Mouse (Mus musculus): ENCODE measurements at regions not wholly inside any gene's neighbourhood (a gene's known extent, or its start where the extent isn't known, plus 50 kb on each side); places are given as distances from the start of the nearest gene placed in this dataset.

GRCm38 (mm10) chr2:148161966-148162365 lies 115.2 kb upstream of the Foxa2 start:
- WGBS, result 3% methylated on average over 1 of the region's 1 CpGs

GRCm38 (mm10) chr2:148162562-148162961 lies 115.8 kb upstream of the Foxa2 start:
- no peak overlapping the region for H3K27ac ChIP-seq (ENCODE audit: low read length)
- H3K36me3 ChIP-seq (ENCODE audit: control insufficient read depth, insufficient read depth), result no peaks in the 10 kb centered on the region
- H3K27me3 ChIP-seq (replicated peaks; ENCODE audit: control insufficient read depth, insufficient read depth, low read length), result no peaks in the 10 kb centered on the region
- H3K4me2 ChIP-seq (ENCODE audit: low read length), result no peak overlapping the region
- 75% methylated on average over 1 of the region's 1 CpGs for WGBS
- no peak overlapping the region for H3K4me3 ChIP-seq (replicated peaks; ENCODE audit: low read length)
- H3K9me3 ChIP-seq (ENCODE audit: control insufficient read depth, low read length), result no peaks in the 10 kb centered on the region
- no peaks in the 10 kb centered on the region; the same call in 1 of the 2 replicates for H3K4me1 ChIP-seq (replicated peaks; ENCODE audit: control insufficient read depth, insufficient read depth, low read length)
- H3K9ac ChIP-seq (replicated peaks; ENCODE audit: low read depth, low read length), result no peak overlapping the region
- ATAC-seq, result no peak

More at GRCm38 (mm10) chr2:148161966-148162365, 115.2 kb upstream of the Foxa2 start:
- Histone ChIP-seq H3K27me3 (replicated peaks; ENCODE audit: control insufficient read depth, insufficient read depth, low read length) (no peaks in the 10 kb centered on the region), H3K36me3 (ENCODE audit: control insufficient read depth, insufficient read depth) (no peaks in the 10 kb centered on the region), H3K4me1 (replicated peaks; ENCODE audit: control insufficient read depth, insufficient read depth, low read length) (no peaks in the 10 kb centered on the region; the same call in 1 of the 2 replicates), H3K9me3 (ENCODE audit: control insufficient read depth, low read length) (no peaks in the 10 kb centered on the region), H3K4me2 (ENCODE audit: low read length) (no peak overlapping the region), H3K27ac (ENCODE audit: low read length) (no peak overlapping the region), H3K9ac (replicated peaks; ENCODE audit: low read depth, low read length) (no peak overlapping the region), H3K4me3 (replicated peaks; ENCODE audit: low read length) (no peak overlapping the region)
- no peak for ATAC-seq

- no peaks in the 10 kb centered on the region for H3K36me3 ChIP-seq (ENCODE audit: control insufficient read depth, insufficient read depth)
- 81% methylated on average over 4 of the region's 4 CpGs for WGBS
- H3K9ac ChIP-seq (replicated peaks; ENCODE audit: low read depth, low read length), result no peak overlapping the region
- H3K27me3 ChIP-seq (replicated peaks; ENCODE audit: control insufficient read depth, insufficient read depth, low read length), result no peaks in the 10 kb centered on the region
- H3K4me1 ChIP-seq (replicated peaks; ENCODE audit: control insufficient read depth, insufficient read depth, low read length), result no peaks in the 10 kb centered on the region
- ATAC-seq, result no peak
- no peaks in the 10 kb centered on the region for H3K9me3 ChIP-seq (ENCODE audit: control insufficient read depth, low read length)
- no peak overlapping the region for H3K4me2 ChIP-seq (ENCODE audit: low read length)
- no peak overlapping the region for H3K4me3 ChIP-seq (replicated peaks; ENCODE audit: low read length)
- H3K27ac ChIP-seq (ENCODE audit: low read length), result no peak overlapping the region
These were observed 124.3 kb upstream of the Foxa2 start for GRCm38 (mm10) chr2:148171113-148171512.

DNA sequence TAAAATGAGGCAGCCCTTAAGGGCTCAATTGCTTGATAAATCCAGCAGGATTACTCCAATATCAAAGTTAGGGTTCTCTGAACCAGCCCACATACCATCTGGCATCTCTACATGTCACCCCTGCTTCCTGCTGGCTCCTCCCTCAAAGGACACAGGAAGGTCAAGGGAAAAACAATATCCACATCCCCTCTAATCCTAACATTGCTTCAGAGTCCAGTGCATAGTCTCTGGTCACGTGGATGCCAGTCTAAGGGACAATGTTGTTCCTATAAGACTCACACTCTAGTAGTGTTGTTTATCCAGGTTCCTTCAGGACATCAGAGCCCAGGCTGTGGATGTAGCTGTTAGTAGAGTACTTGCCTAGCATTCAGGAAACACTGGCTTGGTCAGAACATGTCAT lies 124.9 kb upstream of the Foxa2 start:
- H3K27ac ChIP-seq (ENCODE audit: low read length), result no peak overlapping the region
- H3K27me3 ChIP-seq (replicated peaks; ENCODE audit: control insufficient read depth, insufficient read depth, low read length), result no peaks in the 10 kb centered on the region
- no peak for ATAC-seq
- H3K9ac ChIP-seq (replicated peaks; ENCODE audit: low read depth, low read length), result no peak overlapping the region
- H3K36me3 ChIP-seq (ENCODE audit: control insufficient read depth, insufficient read depth), result no peaks in the 10 kb centered on the region
- H3K9me3 ChIP-seq (ENCODE audit: control insufficient read depth, low read length), result no peaks in the 10 kb centered on the region
- H3K4me3 ChIP-seq (replicated peaks; ENCODE audit: low read length), result no peak overlapping the region
- WGBS, result 43% methylated on average over 1 of the region's 1 CpGs
- H3K4me2 ChIP-seq (ENCODE audit: low read length), result no peak overlapping the region
- no peaks in the 10 kb centered on the region for H3K4me1 ChIP-seq (replicated peaks; ENCODE audit: control insufficient read depth, insufficient read depth, low read length)

DNA sequence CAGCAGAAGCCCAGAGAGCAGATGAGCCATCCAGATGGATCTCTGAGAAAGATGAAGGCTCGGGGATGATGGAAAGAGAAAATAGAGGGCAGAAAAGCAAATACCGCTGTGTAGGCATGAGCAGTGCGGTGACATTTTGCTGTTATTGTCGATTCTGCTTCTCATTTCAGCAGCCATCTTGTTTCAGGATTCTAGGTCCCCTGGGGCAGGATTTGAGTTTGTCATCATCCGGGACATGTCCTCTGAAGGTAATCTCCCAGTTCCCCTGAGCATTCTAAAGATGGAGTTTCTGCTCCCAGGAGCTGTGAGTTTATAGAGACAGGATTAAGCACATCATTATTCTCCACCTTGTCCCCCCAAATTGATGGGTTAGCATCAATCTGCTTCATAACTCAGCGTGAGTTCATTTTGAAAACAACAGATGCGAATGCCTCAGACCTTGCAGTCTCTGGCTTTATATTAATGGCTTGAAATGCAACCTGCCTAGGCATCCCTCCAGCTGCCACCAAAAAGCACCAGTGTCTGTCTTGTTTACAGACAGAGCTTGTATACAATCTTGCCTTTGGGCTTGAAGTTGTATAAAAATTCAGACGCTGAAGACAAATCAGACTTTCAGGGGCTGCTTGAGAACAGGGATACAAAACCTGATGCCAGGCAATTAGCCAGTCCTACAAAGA lies 128.6 kb upstream of the Foxa2 start:
- Histone ChIP-seq H3K4me2 (ENCODE audit: low read length) (no peak overlapping the region), H3K9ac (replicated peaks; ENCODE audit: low read depth, low read length) (no peak overlapping the region), H3K4me1 (replicated peaks; ENCODE audit: control insufficient read depth, insufficient read depth, low read length) (no peaks in the 10 kb centered on the region), H3K9me3 (ENCODE audit: control insufficient read depth, low read length) (no peaks in the 10 kb centered on the region), H3K36me3 (ENCODE audit: control insufficient read depth, insufficient read depth) (no peaks in the 10 kb centered on the region), H3K4me3 (replicated peaks; ENCODE audit: low read length) (no peak overlapping the region), H3K27me3 (replicated peaks; ENCODE audit: control insufficient read depth, insufficient read depth, low read length) (no peaks in the 10 kb centered on the region), H3K27ac (ENCODE audit: low read length) (no peak overlapping the region)
- WGBS, result 78% methylated on average over 8 of the region's 8 CpGs
- no peak for ATAC-seq

DNA sequence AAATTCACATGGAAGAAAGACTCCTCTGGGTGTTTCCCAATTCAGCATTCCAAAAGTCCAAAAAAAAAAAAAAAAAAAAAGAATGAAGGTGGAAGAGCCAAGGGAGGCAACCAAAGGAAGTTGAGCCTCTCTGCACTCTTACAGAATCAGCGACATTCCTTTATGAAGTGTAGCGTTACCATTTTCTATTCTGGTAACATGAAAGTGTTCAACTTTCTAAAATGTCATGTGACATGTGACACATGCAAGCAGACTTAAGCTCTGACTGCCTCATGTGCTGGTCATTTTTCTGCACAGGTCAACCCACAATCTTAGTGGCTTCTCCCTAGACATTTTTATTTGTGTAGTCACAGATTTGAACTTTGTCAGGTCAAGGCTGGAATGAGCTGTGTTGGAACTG lies 133.5 kb upstream of the Foxa2 start:
- Histone ChIP-seq H3K27me3 (replicated peaks; ENCODE audit: control insufficient read depth, insufficient read depth, low read length) (no peaks in the 10 kb centered on the region), H3K9ac (replicated peaks; ENCODE audit: low read depth, low read length) (no peak overlapping the region), H3K36me3 (ENCODE audit: control insufficient read depth, insufficient read depth) (no peaks in the 10 kb centered on the region), H3K27ac (ENCODE audit: low read length) (no peak overlapping the region), H3K4me2 (ENCODE audit: low read length) (no peak overlapping the region), H3K4me3 (replicated peaks; ENCODE audit: low read length) (no peak overlapping the region), H3K9me3 (ENCODE audit: control insufficient read depth, low read length) (no peaks in the 10 kb centered on the region), H3K4me1 (replicated peaks; ENCODE audit: control insufficient read depth, insufficient read depth, low read length) (no peaks in the 10 kb centered on the region)
- 91% methylated on average over 2 of the region's 2 CpGs for WGBS
- ATAC-seq, result no peak

DNA sequence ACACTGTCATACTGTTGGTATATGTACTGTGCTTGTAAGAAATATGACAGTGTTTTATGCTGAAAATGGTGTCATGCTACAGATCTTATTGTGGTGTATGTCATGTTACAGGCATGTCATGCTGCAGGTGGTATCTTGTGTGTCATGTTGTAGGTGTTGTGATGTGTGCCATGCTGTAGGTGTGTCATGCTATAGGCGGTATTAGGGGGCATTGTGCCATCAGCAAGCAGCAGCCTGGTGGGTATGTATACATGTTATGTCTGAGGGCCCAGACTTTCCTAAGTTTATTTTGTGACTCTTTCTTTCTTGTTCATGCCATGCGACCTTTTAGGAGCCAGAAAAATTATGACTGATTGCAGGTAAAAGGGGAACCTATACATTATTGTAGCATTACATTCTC lies 134.7 kb upstream of the Foxa2 start:
- no peak for ATAC-seq
- Histone ChIP-seq H3K36me3 (ENCODE audit: control insufficient read depth, insufficient read depth) (no peaks in the 10 kb centered on the region), H3K27ac (ENCODE audit: low read length) (no peak overlapping the region), H3K4me2 (ENCODE audit: low read length) (no peak overlapping the region), H3K4me3 (replicated peaks; ENCODE audit: low read length) (no peak overlapping the region), H3K27me3 (replicated peaks; ENCODE audit: control insufficient read depth, insufficient read depth, low read length) (no peaks in the 10 kb centered on the region), H3K9ac (replicated peaks; ENCODE audit: low read depth, low read length) (no peak overlapping the region), H3K4me1 (replicated peaks; ENCODE audit: control insufficient read depth, insufficient read depth, low read length) (no peaks in the 10 kb centered on the region), H3K9me3 (ENCODE audit: control insufficient read depth, low read length) (no peaks in the 10 kb centered on the region)
- 93% methylated on average over 2 of the region's 2 CpGs for WGBS

DNA sequence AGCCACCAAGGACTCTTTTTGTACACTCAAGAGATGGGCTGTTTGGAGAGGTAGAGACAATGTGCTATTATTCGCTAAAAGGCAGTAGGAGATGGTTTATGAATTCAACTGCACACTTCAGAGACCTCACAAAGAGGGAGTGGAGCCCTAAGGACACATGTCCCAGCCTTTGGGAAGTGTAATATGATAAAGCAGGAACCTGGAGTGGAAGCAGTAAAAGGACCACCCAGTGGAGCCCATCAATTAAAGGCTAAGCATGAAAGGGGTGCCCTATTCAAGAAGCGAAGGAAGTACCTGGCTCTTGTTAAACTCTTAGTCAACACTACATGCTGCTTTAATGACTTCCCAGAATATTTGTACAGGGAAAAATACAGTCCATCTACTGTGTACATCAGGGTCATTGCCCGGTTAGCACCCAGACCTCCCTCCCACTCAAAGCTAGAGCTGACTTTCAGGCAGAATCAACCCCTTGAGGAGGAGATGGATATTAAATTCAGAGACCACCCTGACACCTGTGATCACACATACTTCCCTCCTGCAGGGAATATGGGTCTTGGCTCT lies 135.8 kb upstream of the Foxa2 start:
- H3K36me3 ChIP-seq (ENCODE audit: control insufficient read depth, insufficient read depth), result no peaks in the 10 kb centered on the region
- no peak overlapping the region for H3K4me2 ChIP-seq (ENCODE audit: low read length)
- no peak overlapping the region for H3K4me3 ChIP-seq (replicated peaks; ENCODE audit: low read length)
- H3K9me3 ChIP-seq (ENCODE audit: control insufficient read depth, low read length), result no peaks in the 10 kb centered on the region
- H3K4me1 ChIP-seq (replicated peaks; ENCODE audit: control insufficient read depth, insufficient read depth, low read length), result no peaks in the 10 kb centered on the region
- no peak for ATAC-seq
- H3K27me3 ChIP-seq (replicated peaks; ENCODE audit: control insufficient read depth, insufficient read depth, low read length), result no peaks in the 10 kb centered on the region
- WGBS, result 85% methylated on average over 3 of the region's 3 CpGs
- H3K9ac ChIP-seq (replicated peaks; ENCODE audit: low read depth, low read length), result no peak overlapping the region
- H3K27ac ChIP-seq (ENCODE audit: low read length), result no peak overlapping the region

GRCm38 (mm10) chr2:148184801-148185212 lies 138.0 kb upstream of the Foxa2 start:
- no peaks in the 10 kb centered on the region for H3K27me3 ChIP-seq (replicated peaks; ENCODE audit: control insufficient read depth, insufficient read depth, low read length)
- H3K27ac ChIP-seq (ENCODE audit: low read length), result no peak overlapping the region
- no peak overlapping the region for H3K9ac ChIP-seq (replicated peaks; ENCODE audit: low read depth, low read length)
- WGBS, result 89% methylated on average over 5 of the region's 5 CpGs
- H3K4me3 ChIP-seq (replicated peaks; ENCODE audit: low read length), result no peak overlapping the region
- no peaks in the 10 kb centered on the region for H3K36me3 ChIP-seq (ENCODE audit: control insufficient read depth, insufficient read depth)
- no peak for ATAC-seq
- no peaks in the 10 kb centered on the region for H3K4me1 ChIP-seq (replicated peaks; ENCODE audit: control insufficient read depth, insufficient read depth, low read length)
- no peak overlapping the region for H3K4me2 ChIP-seq (ENCODE audit: low read length)
- H3K9me3 ChIP-seq (ENCODE audit: control insufficient read depth, low read length), result no peaks in the 10 kb centered on the region

Measured in forebrain, embryonic 16.5 days (tissue).